Mouse (Mus musculus) left cerebral cortex, postnatal 4 days (tissue): ENCODE data around the gene Parn. TPM values are rescaled to one million over a fixed set of nuclear protein-coding genes. Genes with fewer than 3 reads are reported as not detected.
A peak's percentile ranks its signal among the peaks of the same experiment; 100 is the strongest.

ENCODE experiments used
- DNase-seq: peaks from one replicate; pipeline ENCODE4 v3.0.0-alpha.2; 2022
- intact Hi-C: fragments of 180-260 bp; cut with DNase I; formaldehyde crosslinking; loops from one replicate; pipeline ENCODE4 v1.15.1; 2025
- total RNA-seq, 2 experiments: library from RNA; stranded (reverse); gene quantifications; 2 replicates each; pipeline ENCODE4 v1.2.3; 2021

Parn gene
- total RNA-seq, 2 experiments from 2014 or later: 32.4 to 37.4 TPM

DNA sequence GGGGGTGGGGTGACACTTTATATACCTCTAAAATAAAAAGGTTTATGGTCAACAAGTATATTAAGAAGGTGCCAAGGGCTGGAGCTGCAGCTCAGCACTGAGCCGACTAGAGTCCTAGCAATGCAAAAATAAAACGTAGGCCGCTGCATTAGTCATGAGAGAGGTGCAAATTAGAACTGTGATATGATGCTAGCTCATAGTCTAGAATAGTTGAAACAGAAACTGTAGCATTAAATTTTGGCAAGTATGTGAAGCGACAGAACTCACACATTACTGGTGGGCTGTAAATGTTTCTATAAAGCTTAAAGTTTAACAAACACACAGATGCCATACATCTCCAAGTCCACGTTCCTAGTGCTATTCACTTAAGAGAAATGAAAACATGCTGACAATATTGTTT lies 102.7 kb downstream of the Parn start:
- intact Hi-C loops: no loop called here
- DNase-seq: no peak

DNA sequence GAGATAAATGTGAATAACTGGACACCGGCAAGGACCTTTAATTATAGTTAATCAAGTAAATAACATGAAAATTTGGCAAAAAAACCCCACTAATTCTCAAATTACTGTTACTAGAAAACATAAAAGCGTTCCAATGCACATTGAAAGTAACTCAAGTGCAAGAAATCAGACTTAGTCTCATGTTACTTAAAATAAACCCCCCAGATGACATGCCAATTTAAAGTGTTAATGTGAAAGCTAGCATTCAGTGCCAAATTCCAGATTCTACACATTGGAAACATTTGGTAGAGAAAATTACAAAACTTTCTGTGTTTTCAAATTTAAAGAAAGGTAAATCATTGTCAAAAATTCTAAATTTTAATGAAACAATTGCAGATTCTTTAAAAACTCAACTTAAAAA lies 110.2 kb downstream of the Parn start:
- DNase-seq: no peak
- intact Hi-C loops: no loop called here

DNA sequence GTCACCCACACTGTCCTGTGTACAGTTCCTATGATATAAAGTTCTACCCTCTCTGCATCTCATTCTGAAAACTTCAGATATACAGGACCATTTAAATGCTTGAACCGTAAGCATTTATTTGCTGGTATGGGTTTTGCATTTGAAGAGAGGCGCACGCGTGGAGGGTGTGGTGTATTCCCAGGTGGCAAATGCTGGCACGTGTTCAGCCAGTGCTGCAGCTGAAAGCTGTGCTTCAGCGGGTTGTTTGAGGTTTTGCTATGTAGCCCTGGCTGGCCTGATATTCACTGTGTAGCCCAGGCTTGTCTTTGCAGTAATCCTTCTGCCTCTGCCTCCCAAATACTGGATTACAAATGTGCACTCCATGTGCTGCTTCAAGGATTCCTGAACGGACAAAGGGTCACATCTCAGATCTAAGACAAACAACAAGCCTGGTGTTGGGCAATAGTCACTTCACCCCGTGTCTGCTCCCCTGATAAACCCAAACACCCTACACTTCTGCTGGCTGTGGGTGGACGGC lies 111.0 kb downstream of the Parn start:
- DNase-seq: no peak
- intact Hi-C loops: no loop called here

DNA sequence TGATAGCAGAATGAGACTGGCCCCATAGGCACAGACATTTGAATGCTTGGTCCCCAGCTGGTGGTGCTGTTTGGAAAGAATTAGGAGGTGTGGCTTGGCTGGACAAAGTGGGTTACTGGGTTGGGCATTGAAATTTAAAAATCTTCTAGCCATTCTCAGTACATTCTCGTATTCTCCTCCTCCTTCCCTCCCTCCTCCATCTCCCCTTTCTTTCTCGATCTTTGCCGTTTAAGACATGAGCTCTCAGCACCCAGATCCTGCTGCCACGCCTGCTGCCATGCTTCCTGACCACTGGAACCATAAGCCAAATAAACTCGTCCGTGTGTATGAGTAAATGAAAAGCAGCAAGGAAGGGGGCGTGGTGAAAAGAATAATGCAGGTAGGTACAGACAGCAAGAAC lies 111.5 kb downstream of the Parn start:
- intact Hi-C loops: no loop called here
- DNase-seq: no peak

DNA sequence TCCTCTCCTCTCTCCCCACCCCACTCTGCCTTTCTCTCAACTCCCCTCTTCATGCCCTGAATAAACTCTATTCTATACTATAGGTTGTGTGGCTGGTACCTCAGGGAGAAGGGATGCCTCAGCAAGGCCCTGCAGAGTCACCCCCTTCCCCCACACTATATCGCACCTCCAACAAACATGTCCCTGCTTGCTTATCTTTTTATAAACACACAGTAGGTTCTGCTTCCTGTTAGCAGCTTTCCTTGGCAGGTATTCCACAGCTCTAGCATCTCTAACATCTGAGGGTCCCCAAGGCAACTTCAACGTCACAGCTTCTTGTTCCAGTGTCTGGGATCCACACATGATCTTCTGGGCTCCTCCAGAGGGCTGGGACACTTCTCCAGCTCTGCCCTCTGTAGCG lies 117.3 kb downstream of the Parn start:
- intact Hi-C loops: no loop called here

DNA sequence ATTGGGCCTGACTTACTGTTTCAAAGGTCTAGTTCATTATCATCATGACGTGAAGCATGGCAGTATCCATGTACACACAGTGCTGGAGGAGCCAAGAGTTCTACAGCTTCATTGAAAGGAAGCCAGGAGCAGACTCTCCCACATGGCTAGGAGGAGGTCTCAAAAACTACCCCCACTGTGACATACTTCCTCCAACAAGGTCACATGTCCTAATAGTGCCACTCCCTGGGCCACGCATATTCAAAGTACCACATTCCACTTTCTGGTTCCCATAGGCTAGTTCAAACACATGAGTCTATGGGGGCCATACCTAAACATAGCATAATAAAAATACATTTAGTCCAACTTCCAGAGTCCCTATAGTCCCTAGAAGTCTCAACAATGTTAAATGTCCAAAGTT lies 118.0 kb downstream of the Parn start:
- intact Hi-C loops: no loop called here
- DNase-seq: no peak

More for the DNA sequence above, 117.3 kb downstream of the Parn start:
- DNase-seq: no peak

DNA sequence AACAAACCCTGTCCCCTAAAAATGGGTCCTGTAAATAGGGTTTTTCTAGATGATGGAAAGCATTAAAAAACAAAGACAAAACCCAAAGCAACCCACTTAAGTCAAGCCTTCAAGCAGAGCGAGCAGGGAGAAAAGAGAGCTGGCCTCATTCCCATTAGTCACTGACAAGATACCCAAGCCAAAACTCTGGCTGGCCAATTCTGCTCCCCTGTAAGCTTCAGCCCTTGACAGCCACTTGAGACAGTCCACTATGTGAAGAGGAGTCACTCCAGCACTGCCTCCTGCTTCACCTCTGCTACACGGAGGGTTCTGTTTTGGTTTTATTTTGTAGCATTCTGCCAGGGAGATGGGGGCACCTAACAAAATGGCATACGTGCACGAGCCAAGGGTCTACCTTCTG lies 126.2 kb downstream of the Parn start:
- intact Hi-C loops: no loop called here
- DNase-seq: peak; percentile 39

DNA sequence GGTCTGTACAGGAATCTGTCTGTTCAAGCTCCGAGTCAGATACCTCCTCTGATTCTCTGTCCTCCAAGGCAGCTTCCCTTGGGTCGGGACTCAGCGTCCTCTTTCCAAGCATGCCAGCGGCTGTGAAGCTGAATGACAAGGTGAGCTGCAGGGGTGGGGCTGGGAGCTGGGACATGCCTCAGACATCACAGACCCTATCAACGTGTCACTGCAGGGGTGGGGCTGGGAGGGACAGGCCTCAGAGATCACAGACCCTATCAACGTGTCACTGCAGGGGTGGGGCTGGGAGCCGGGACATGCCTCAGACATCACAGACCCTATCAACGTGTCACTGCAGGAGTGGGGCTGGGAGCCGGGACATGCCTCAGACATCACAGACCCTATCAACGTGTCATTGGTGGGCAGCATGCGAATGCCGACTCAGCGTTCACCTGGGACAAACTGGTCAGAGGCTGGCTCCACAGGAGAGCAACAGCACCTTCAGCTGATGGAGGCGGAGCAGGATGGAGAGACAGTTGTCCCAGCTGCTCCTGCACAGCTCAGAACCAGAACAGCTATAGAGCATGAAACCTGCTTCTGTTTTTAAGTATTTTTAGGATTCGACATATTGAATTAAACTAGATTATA lies 126.7 kb downstream of the Parn start:
- intact Hi-C loops: no loop called here
- DNase-seq: no peak

DNA sequence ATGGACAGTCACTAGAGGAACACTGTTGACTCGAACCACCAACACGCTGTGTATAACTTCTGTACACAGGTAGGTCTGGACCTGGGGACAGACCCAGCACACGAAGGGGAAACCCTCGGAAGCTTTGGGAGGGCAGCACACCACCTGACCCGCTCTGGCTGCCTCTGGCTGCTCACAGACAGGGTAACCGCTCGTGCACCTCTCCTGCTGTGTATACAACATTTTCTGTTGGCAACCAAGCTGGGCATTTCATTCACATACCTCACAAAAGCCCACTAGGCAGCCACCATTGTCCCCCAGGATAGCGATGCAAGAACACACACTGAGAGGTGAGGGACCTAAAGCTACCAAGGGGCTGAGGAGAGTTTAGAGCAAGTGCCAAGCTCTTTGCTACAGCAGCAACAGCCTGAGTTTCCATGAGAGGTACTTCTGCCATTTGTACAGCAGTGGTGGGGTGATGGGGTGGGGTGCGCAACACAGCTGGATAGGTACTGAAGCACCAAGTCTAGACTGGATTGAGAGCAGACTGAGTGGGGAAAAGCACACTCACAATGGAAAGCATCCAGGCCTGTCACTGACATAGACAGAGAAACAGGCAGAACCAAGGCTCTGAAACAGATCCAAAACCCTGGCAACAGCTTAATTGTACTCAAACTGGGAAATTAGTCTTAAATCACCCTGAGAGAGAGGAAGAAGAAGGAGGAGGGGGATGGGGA lies 128.9 kb downstream of the Parn start:
- intact Hi-C loops: loop anchor here (10.0 kb wide), 1 partner anchor 76 kb away; no protein-coding TSS in a partner anchor
- no peak for DNase-seq

DNA sequence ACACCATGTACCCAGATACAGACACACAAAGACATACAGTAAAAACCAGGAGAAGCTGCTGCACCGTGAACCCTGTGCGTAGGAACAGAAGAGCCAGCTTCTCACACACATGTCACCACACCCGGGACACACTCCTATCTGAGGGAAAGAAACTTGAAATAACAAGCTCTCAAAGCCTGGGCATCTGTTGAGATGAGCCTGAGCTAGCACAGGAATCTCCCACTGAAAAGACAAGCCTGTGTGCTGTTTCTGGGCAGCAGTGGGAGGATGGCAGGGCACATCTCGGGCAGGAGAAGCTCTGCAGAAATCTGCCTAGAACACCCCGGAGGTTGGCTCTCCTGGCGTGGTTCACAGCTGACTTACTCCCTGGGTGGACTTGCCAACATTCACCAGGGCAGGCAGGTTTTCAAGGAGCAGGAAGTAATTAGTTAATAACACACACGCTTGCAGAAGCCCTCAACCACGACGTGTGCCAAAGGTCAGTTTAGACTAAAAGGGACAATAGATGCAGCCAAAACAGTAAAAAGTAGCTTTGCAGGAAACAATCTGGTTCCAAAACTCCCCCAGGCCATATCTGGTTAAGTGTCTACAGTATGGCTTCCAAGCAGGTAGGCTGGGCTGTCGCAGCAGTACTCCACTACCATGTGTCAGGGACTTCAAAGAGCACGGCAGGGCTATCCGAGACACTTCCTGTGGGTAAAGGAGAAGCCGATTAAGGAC lies 129.6 kb downstream of the Parn start:
- DNase-seq: no peak
- intact Hi-C loops: loop anchor here (10.0 kb wide), 1 partner anchor 76 kb away; no protein-coding TSS in a partner anchor

DNA sequence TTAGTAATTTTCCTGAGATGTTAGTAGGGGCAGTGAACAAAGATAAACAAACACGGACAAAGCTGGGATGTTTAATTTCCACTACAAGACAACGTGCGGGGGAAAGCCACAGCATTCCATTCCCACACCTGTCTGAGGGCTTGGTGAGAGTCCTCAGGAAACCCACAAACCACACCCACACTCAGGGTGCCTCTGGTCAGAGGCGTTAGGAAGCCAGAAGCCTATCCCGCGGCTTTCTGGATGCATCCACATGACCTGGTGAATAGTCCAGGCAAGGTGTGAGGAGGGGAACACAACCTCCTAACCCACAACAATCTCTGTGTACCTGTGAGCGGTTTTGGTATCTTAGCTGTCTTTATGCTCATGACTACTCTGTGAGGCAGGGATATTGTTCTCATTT lies 131.6 kb downstream of the Parn start:
- no peak for DNase-seq
- intact Hi-C loops: loop anchor here (10.0 kb wide), 1 partner anchor 78 kb away; no protein-coding TSS in a partner anchor

DNA sequence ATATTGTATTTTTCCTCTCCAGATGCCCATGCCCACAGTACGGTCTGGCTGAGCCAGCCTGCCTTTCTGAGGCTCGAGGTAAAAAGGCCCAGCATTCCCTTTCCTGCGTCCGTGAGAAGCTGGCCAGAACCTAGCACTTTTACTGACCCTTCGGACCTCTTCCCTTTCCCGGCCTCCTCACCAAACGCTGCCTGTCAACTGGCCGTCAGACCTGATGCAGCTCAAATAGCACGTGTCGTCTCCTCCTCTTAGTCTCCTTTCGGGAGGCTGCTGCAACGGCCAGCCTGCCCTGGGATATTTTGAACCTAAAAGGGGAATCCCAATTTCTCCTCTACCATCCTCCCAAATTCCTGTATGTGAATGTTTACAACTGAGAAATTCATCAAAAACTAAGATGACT lies 132.1 kb downstream of the Parn start:
- no peak for DNase-seq
- intact Hi-C loops: loop anchor here (10.0 kb wide), 1 partner anchor 79 kb away; no protein-coding TSS in a partner anchor

DNA sequence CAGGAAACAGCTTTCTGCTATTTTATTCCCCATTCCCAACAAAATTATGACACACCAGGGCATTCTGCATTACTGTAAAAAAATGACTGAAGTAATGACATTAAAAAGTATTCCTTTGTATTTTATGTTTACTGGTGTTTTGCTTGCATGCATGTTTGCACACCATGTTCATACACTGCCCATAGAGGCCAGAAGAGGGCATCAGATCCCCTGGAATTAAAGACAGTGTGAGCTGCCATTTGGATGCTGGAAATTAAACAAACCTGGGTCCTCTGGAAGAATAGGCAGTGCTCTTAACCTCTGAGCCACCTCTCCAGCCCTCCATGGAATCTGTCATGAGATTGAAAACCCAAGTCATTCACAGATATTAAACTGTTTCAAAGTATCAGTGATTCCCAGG lies 135.1 kb downstream of the Parn start:
- no peak for DNase-seq
- intact Hi-C loops: loop anchor here (2.0 to 10.0 kb wide), 2 partner anchors 82 to 200 kb away; no protein-coding TSS in a partner anchor

DNA sequence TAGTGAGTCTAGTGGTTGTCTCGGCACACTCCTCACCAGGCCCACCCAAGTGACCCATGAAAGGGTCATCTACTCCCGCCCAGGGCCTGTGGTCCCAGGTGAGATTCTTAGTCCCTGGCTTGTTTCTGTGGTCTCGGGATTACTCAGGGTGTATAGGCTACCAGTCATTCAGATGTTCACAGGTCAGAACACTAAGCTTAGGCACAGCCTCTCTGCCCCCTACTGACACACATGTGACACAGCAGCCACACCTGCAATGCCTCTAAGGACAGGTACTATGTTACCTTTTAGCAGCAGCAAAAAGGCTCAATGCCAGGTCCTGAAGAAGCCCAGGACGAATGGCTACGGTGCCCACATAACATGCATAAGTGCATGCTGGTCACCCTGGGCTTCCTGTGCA lies 136.7 kb downstream of the Parn start:
- DNase-seq: no peak
- intact Hi-C loops: loop anchor here (10.0 kb wide), 1 partner anchor 84 kb away; no protein-coding TSS in a partner anchor

DNA sequence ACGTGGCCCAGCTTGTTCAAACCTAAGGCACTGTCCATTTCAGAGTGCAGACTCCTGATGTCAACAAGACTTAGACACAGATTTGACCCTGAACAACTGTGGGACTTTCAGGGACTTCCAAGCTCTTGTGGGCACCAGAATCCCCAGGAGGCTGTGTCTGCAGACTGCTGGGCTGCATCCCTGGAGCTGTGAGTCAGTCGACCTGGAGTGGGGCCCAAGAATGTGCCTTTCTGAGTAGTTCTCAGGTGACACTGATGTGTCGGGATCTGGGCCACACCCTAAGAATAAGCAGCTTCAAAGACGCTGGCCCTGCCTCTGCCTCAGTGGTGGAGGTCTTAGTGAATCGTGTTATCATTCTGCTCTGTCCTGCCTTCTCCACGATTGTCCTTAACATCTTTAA lies 146.6 kb downstream of the Parn start:
- intact Hi-C loops: no loop called here
- no peak for DNase-seq

DNA sequence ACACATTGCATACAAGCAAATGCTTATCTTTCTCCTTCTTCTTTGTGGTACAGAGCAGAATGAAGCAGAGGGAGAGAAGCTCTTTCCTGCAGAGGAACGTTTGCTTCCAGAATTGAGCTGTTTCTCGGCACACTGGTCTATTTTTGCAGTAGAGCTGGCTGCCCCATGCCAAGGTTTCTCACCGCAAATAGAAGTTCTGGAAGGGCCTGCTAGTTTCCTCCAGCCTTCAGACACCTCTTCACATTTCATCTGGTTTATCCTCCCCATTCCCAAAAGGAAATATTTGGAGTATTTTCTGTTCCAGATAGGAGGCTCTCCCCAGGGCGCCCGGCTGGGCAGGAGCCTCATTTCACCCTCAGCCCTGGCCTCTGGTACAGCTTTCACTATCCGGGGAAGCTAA lies 147.7 kb downstream of the Parn start:
- no peak for DNase-seq
- intact Hi-C loops: no loop called here

DNA sequence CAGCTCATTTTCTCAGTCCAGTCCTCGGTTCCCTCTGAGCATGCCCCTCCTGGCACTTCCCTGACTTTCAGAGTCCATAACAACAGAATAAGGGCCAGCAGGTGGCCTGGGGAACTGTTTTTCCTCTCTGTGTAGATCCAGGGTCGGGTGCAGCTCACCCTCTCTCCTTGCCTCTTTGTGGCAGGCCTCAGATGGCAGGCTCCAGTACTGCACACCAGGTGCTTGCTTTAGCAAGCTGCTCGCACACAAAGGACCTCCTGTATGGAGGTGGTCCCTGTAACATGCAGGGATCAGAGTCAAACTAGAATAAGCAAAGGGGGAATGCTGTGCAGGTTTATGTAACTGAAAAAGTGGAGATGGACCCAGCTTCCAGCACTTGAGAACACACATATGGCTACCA lies 151.8 kb downstream of the Parn start:
- intact Hi-C loops: no loop called here
- no peak for DNase-seq

DNA sequence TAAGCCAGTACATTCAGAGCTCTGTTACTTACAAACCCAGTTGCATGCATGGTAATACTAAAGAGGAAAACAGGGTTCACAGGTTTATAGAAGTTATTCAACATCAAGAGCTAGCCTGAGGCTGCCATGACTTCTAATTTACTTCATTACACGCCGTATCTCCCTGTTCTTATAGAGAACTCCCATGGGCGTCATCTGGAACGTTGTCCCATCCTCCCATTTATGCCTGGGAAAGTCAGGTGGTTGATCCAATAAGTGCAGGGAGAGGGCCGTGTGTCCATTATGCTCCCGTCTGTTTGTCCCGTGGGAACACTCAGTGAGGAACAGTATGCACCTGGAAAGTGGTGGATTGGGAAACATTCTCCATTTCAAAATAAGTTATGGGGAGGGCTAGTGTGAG lies 152.4 kb downstream of the Parn start:
- intact Hi-C loops: no loop called here
- DNase-seq: no peak

DNA sequence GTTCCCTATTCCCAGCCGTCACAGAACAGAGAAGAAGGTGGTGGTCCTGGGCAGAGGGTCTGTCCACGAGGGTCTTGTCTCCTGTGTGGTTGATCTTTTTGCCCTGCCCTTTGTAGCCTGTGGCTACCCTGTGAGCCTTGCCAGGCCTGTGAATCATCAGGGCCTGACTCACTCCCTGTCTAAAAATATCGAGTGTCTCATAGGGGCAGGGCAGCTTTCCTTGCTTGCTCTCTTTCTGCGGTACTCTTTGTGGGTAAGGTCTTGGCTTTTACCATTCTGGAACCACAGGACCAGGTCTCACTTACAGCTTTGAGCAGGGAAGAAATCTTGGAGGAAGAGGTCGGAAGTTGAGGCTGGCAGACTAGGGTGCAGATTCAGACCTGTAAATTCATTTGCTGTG lies 162.9 kb downstream of the Parn start:
- intact Hi-C loops: no loop called here
- DNase-seq: no peak

DNA sequence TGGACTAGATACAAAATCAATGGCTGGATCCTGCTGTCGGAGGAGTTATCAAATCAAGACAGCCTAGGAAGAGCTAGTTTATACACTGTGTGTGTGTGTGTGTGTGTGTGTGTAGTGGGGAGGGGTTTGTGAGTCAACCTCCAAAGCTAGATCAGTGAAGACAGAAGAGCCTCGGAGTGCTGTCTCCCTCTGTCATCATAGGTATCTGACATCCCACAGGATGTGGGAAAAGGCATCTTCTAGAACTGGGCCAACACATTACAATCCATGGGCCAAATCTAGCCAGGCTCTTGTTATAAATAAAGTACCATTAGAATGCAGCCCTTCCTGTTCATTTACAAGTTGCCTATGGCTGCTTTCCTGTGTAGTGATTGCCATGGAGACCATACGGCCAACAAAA lies 163.5 kb downstream of the Parn start:
- intact Hi-C loops: no loop called here
- no peak for DNase-seq

DNA sequence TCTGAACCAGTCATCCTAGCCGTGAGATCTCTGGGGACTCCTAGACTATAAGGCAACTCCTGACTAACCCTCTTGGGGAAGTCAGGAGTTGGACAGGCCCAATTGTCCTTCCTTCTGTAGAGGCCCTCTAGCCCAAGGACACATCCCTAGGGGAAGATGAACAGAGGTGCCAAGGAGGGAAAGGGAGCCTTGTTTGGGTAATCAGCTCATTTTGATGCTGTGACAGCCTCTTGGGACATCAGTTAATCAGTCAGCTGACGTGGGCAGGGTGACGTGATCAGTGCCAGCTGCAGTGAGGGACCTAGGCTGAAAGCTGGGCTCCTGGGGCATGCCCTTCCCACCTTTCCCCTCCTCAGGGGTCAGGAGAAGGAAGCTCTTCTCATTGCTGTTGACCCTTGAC lies 169.0 kb downstream of the Parn start:
- intact Hi-C loops: no loop called here
- DNase-seq: no peak
